Mouse (Mus musculus) thymus, adult 18-20 months (tissue): ENCODE measurements around the gene Slc2a9.

Source experiments
- DNase-seq, 2 experiments: peaks; one replicate each; pipeline ENCODE4 v3.0.0; 2022; ENCODE audit warnings: mixed read lengths in 2 of 2

Gene Slc2a9

DNA sequence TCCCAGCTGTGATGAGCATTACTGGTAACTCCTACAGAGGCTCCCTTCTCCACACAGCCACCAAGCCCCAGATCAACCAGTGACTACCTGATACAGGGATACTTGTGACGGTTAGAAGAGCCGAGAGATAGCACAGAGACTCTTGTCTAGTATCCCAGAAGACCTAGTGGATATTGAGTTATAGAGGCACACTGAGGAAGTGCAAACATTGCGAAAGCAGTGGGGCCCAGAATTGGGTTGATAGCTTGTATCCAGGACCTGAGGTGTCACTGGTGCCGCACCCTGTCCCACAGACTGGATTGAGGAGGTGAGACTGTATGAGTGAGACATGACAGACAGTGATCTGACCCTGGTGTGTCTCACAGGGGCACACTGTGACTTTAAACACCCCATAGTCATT, at the start of gene Slc2a9:
TSS of gene Slc2a9 (minus strand) at position 152 of the 400 bp plus-strand sequence.
- DNase-seq = no peak

DNA sequence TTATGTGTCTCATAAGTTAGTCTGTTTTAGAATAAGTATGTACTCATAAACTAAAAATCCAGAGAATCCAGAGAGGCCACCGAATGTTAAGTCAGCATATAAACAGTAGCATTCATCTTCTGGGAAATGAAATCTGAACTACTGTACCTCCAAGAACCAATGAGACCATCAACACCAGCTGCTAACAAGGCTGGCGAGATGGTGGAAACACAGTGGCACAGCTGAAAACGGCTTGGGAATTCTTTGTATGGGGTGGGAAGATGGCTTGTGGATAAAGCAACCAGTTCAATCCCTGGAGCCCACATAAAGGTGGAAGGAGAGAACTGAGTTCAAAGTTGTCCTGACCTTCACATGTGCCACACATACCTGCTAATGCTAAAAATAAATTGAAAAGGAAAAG, 49.7 kb upstream of the Slc2a9 start:
- no peak for DNase-seq

DNA sequence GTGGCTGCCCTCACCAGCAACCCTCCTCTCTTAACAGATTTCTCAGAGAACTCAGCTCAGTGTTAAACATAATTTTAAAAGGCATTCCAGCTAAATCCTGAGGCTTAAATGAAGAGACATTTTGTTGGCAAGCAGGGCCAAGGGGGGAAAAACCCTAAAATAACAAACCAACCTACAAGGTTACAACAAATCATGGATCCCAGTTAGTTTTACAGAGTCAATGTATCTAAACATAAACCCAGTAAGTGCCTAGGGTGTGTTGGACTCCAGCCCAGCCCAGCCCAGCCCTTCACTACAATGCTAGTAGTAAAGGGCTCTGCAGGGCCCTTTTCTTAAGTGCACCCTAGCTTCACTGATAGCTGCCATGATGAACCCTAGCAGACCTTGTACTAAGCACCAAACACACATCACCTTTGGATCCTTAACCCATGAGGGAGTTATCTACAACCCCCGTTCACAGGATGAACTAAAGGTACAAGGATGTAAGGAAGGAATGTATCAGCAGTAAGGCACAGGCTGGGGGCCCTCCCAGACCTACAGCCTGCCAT, 47.4 kb upstream of the Slc2a9 start:
- DNase-seq = no peak

DNA sequence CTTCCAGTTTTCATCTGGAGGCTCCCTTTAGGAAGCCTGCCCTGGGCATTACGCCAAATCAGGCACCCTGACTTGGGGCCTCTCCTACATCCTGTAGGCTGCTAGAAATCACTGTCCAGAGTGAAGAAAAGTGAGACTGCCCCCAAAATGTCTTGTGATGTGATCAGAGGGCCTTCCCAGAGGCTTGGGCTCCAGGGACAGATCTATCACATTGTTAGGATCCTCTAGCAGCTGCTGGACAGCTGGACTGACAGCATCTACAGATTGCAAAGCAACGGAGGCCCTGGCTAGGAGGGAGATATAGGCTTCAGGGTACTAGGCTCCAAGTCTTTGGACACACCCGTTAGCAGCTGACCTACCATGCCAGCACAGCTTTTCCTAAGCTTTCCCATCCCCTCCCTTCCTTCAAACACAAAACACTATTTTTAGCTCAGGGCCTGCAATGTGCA, 46.5 kb upstream of the Slc2a9 start:
- no peak for DNase-seq

DNA sequence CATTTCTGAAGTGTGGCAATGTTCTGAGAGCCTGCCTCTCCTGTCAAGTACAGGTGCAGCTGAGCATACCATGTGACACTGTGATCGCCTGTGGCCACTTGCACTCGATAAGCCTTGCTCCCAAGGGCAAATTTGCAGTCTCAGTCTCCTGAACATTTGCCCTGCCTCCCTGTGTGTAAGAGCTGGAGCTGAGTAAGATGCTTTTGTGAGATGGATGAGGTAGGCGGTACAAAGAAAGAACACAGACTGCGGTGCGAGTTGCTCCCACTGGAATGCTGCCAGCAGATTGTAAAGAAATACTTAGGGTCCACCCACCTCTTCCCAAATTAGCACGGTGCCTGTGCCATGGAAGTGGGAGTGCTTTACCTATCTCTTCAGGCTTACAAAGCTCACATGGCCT, 44.4 kb upstream of the Slc2a9 start:
- DNase-seq = no peak

DNA sequence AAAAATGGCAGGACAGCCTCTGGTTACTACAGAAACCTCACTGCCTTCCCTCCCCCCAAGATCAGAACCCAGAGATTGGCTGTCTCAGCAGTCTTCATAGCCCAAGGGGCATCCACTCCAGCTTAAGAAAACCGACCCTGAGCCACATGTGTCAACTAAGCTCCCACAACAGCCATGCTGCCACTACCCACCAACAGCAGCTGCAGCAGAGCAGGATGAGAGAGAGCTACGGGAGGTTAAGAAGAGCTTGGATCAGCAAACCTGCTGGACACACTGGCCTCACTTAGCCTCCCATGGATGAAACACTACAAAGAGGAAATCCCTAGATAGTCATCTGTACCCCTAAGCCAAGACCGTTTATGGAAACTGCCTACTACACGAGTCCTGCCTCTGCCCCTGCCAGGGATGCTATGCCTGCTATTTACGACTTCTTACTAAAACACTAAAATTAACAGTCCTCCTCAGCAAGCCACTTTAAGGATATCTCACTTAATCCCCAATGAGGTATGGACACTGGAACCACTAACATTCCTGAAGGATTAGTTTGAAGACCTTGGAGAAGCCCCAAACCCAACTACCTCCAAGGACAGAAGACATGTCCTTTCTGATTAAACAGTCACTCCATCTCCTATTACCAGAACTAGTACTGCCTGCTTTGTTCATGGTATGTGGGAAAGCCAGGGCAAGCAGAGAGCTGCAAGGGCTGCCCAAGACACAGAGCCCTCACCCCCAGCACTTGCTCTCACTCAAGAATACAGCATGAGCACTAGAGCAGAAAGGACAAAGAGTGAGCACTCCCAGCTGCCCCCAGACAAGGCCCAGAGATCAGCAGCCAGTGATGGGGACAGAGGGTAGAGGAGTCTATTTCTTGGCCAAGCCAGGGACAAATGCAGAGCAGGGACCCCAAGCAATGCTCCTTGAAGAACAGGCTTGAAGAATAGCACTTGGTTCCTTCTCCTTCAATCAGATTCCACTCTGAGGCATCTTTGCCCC, 41.8 kb upstream of the Slc2a9 start:
- no peak for DNase-seq

DNA sequence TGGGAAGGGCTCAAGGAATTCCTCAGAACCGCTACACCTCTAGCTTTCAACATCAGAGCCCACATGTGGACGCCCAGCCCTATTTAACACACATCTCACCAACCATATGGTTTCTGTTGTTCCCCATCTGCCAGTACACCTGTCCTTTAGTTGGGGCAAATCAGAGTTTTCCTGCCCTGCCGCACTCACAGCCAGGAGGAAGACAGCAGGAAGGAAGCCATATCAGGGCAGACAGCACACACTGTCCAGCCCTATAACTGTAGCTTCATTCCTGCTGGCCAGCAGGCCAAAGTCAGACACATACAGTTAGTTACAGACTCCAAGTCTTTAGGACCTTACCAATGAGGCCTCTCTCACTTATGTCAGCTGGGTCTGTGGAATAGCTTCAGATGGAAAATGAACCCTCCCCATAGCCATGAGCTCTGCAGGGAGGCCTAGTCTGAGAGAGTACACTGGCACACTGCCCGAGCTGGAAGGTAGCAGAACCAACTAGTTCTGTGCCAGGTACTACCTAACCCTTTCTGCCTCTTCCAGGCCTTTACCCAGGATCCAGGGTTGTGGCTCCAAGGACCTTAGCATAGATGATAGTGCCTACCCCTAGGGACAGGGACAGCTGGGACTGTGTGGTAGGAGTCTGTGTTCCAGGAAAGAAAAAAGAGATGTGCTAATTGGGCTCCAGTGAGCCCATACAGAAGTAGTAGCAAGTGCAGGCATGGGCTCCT, 40.7 kb upstream of the Slc2a9 start:
- DNase-seq = no peak

DNA sequence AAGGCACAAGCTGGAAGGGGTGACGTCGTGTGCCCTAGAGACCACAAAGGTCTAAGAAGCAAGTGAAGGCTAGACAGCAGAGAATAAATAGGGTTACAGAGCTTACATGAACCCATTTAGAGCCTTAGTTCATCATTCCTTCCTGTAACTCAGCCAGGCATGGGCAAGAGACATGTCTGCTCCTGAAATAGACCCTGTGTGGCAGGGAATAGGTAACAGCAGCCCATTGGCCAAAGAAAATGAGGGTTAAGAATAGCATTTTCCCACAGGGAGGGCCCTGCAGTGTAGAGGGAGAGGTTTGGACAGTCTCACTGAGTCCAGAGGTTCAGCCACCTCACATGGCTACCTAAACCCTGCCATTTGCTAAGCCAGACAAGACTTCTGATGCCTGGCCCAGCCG, 38.8 kb upstream of the Slc2a9 start:
- DNase-seq = no peak

DNA sequence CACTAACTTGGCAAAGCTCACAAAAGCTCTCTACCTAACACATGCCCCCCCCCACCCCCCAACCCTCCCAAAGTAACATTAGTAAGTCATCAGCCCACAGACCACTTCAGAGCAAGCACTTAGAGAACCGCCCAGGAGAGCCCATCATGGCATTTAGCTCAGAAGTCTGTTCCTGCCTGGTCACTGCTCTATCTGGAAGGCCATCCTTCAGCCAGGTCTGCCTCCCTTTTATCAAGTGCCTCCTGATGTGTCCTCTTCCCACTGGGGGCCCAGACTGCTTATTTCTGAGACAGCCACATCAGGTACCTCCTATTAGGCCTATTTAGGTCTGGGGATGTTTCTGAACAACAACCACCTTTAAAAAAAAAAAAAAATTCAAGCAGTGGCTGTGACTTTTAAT, 38.0 kb upstream of the Slc2a9 start:
- no peak for DNase-seq

DNA sequence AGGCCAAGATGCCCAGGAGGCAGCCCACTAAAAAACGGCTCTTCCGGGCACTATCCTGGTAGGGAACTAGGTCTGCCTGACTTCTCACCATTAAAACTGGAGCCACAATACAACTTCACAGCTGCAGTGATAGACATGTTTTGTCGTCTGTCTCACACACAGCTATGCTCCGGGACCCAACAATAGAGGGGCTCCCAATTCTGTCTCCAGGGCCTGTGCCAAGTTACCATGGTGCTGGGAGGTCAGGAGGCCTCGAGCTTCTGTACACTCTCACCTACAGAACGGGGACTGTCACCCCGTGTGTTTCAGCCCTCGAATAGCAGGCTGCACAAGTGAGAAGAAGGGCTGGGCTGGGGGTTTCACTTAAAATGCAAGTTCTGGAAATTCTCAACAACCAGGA, 35.6 kb upstream of the Slc2a9 start:
- DNase-seq = no peak

DNA sequence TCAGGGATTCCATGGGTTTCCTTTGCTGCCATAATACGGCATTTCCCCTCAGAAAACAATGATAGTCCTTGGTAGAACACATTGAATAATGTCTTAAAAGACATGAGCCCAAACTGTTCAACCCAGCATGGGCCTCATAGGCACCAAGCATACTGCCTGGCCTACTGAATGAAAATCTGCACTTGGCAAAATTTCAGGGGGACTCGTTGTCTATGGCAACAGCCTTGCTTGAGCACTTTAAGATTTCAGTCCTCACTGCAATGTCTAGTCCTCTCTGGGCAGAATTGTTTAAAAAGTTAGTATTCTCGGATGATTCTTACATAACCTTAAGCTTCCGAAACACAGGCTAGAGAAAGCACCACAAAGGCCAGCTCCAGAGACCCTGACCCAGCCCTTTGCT, 34.9 kb upstream of the Slc2a9 start:
- DNase-seq = no peak

DNA sequence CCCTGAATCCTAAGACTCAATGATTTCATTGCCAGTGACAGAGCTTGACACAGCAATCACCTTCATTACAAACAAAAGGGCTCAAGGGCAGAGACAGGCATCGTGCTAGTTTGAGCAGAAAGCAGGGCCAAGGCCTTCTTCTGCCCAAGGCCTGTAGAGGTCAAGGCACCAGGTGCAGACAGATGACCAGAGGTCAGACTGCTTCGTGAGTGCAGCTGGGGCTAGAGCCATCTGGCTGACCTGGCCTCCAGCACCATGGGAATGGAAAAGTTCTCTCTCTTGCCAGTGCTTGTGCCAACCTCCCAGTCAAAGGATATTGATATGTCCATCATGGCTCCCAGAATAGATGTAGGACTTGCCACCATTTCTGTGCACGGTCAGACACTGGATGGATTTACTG, 33.9 kb upstream of the Slc2a9 start:
- DNase-seq = no peak

DNA sequence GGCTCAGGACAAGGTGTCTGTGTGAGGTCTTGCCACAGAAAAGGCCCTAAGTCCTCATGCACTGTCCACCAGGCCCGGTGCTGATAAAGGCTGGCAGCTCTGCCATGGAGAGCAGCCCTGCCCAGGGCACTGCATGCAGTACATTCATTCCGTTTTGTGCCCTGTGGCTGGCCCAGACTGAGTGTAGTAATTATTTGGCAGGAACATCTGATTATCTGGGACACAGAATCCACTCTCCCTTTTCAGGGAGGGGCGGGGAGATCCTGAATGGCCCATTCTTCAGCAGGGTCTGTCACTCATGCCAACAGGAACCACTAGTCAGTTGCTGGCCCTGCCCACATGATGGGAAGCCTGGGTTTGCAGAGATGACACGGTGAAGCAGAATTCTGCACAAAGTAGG, 29.1 kb upstream of the Slc2a9 start:
- DNase-seq = no peak

DNA sequence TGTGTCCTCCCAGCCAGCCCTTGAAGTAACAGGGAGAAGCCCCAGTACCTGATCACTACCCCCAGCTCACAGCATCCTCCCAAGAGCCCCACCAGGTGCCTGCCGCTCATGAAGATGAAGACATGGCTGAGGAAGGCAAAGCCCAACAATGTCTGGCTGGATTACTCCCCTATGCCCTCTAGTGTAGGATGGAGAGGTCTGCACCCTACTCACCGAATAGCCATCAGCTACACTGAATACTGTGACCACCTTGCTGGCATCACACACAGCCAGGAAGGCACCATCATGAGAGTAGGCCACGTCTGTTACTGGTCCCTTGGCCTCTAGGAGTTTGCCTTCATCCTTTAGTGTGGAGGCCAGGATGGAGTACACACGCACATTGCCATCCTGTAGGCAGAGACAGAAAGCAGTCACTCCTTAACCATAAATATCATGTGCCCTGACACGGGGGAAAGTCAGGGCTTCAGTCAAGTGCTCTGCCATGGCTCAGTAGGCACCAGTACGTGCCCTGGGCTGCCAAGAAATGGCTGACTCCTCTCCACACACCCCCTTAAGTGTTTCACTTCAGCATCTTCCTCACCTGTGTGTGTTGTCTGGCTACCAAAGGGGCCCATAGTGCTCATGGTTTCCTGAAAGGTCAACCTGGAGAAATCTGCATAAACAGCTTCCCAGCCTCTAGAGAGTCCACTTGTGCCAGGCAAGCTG, 26.9 kb upstream of the Slc2a9 start:
- no peak for DNase-seq

DNA sequence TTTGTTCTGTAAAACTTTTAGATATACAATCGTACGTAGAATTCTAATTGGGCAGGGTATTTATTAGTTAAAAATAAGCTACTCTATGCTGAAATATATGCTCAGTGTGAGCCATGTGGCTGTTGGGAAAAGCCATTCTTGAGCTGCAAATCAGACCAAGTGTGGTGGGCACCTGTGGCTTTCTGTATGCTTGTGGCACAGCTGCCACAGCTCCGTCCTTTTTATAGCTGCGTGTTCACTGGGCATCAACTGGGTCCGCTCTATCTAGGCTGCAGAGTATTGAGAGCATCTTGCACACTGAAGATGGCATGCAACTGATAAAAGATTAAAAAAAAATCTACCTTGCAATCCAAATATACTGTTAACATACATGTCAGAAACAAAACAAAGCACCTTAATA, 20.0 kb upstream of the Slc2a9 start:
- DNase-seq = no peak

DNA sequence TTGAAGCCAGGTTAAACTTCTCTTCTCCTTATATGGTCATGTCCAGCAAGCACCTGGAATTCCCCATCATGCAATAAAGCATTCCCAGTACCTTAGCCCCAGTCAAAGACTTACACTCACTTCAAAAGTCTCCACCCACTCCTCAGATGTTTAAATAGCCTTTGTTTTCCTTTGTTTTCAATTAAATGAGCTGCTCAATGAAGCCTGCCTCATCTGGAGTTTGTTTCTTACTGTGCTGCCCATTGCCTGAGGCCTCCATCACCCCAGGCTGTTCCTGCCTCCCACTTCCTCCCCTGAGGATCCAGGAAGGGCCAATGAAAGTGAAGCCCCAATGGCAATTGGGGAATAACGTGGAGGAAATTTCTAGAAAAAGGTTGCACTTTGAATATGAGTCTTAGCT, 17.9 kb upstream of the Slc2a9 start:
- DNase-seq = no peak

DNA sequence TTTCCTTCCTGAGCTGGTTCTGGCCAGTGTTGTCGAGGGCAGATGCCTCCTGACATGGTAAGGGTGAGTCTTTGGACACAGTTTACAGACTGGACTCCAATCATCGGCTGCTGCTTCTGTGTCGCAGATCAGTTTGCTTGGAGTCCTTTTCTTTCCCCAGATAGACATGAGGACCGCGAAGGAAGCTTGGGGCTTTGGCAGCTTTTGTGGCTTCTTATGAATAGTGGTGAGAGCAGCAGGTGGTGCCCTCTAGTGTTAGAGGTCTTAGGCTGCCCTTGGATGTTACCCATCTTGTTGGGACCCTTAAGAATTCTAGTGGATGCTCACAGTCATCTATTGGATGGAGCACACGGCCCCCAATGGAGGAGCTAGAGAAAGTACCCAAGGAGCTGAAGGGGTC, 13.3 kb upstream of the Slc2a9 start:
- no peak for DNase-seq

DNA sequence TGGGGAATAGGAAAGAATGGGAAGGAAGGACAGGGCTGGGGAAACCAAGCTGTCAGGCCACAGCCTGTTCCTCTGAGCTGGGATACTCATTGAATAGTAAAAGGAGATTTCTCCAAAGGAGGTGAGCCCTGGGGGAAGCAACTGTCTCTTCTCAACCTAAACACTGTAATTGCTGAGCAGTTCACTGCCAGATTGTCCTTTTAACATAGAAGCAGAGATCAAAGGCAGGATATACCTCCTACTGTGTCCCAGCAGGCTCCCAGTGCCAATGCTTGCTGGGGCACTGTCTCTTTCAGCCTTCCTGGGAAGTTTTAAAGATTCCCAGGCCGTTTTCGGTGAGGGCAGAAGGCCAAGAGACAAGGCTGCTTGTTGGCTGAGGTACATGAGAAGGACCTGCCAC, 10.0 kb upstream of the Slc2a9 start:
- no peak for DNase-seq

DNA sequence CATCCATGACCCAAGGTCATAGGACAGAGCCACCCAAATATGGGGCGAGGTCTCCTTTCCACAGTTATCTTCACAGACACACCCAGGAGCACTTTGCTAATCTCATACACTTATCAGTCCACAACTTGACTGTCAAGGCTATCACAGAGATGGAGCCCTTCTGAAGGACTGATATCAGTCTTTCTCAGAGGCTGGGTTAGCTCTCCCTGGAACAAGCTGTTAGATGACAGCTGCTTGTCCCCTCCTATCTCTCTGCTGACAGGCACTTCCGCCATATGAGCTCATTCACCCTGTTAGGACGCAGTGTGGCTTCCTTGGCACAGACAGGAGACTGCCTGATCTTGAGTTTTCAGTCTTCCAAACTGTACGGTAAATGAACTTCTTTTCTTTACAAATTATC, 6.6 kb upstream of the Slc2a9 start:
- DNase-seq = no peak

DNA sequence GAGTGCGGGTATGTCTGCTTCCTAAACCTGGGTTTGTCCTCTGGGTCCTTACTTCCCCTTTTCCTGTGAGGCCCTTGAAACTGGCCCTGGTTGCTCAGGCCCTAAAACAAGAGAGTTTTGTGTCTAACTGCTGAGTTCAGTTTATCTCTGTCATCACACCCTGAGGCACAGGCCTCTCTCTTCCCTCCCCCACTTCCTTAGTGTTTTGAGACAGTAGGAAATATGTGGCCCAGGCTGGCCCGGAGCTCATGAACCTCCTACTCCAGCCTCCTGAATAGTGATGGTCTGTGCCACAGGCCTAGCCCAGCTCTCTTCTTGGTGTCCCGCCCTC, 2.5 kb upstream of the Slc2a9 start:
- DNase-seq = no peak

DNA sequence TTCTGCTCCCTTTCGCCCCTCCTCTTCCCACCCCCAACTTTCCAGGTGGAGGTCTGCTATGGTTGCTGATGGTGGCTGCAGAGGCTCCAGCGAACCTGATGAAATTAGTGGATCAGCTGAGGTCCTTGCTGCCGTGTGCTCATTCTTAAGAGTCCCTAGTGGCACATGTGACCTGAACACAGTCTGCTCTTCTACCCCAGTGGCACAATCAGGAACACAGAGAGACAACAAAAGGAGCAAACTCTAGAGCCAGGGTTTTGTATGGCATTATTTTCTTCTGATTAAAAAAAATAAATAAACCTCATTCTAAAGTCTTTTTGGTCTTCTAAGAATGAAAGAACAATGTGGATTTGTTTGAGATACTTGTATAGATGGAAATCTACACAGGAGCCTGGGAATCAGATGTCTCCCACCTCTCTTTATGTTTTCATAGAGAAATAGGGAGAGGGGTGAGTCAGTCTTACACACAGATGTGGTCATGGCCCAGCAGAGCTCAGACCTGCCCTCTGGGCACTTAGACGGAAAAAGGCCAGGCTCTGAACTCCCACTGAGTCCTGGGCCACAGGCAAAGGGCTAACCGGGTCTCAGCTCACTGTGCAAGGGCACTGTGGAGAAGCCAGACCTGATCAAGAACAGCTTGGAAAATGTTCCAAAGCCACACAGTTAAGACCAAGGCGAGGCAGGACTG, 1.9 kb upstream of the Slc2a9 start:
- no peak for DNase-seq

DNA sequence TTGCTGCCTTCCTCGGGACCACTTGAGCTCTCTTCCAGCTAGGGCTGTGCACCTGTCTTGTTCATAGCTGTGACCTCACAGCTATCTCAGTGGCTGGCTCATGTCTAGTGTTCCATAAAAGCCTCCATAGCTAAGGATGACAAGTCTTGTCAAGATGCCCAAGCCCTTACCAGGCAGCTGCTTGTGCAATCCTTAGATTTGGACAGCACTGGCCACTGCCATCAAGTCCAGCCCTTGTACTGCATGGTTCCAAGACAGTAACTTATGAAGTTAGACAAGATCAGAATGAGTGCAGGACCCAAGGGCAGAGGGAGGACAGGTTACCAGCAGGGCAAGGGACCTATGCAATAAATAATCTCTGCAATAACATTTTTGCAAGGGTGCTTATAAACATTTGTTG, 1.2 kb upstream of the Slc2a9 start:
- DNase-seq = no peak

DNA sequence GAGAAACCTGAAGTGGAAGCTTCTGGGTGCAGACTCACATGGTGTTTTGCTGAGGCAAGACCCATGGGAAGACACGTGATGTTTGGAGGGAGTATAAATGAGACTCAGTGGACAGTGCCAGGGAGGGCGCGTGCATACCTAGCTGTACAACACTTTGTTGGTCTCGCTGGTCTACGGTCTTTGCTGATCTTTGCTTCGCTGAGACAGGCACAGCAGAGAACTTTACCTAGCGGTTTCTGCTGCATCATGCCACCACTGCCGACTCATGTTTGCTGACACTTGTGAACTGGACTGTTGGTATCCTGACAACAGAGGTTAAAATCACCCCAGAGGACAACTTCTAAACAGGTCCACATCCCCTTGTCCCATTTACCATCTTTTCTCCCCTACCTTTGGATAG, 2.9 kb downstream of the Slc2a9 start:
- DNase-seq = no peak
